Mouse (Mus musculus) hindbrain, embryonic 10.5 days (tissue): ENCODE measurements around the gene Trpv5. TPM values are rescaled to one million over a fixed set of nuclear protein-coding genes. Genes with fewer than 3 reads are reported as not detected.

Source experiments
- DNase-seq: peaks from one replicate; pipeline ENCODE4 v3.0.0-alpha.2; 2017; ENCODE audit warnings: low spot score
- H3K27ac ChIP-seq: fragments of 300-500 bp; sonication (generic); 2 replicates; pipeline ENCODE4 v1.5.1; 2016; ENCODE audit warnings: mild to moderate bottlenecking, moderate library complexity
- H3K27me3 ChIP-seq: fragments of 300-500 bp; sonication (generic); 2 replicates; pipeline ENCODE4 v1.6.1; 2016; ENCODE audit warnings: mild to moderate bottlenecking; ENCODE audit not compliant: poor library complexity, insufficient read depth, severe bottlenecking
- H3K36me3 ChIP-seq: fragments of 300-500 bp; sonication (generic); 2 replicates; pipeline ENCODE4 v1.6.1; 2016; ENCODE audit warnings: mild to moderate bottlenecking, moderate library complexity
- H3K4me1 ChIP-seq: fragments of 300-500 bp; sonication (generic); replicated peaks from 2 replicates; pipeline ENCODE4 v1.6.1; 2016; ENCODE audit warnings: mild to moderate bottlenecking
- H3K4me3 ChIP-seq: fragments of 300-500 bp; sonication (generic); 2 replicates; pipeline ENCODE4 v1.5.1; 2016; ENCODE audit warnings: mild to moderate bottlenecking, moderate library complexity
- H3K9me3 ChIP-seq: fragments of 300-500 bp; sonication (generic); 2 replicates; pipeline ENCODE4 v1.6.1; 2016; ENCODE audit warnings: mild to moderate bottlenecking, moderate library complexity
- WGBS: fragments of 180-500 bp; shearing (Covaris S2); methylation state at CpG from one replicate; pipeline ENCODE4 v1.1.7; 2016; 5-methylcytosine and 5-hydroxymethylcytosine counted together
- polyA plus RNA-seq: library from polyadenylated mRNA; unstranded; fragments of >200 nt; fragmentation: Nextera tagmentation; extraction: Ambion mirVana; gene quantifications from 2 replicates; pipeline ENCODE4 v1.2.1, GENCODE M21; 2016

Gene Trpv5
- polyA plus RNA-seq, 1 experiment from 2014 or later: not detected

DNA sequence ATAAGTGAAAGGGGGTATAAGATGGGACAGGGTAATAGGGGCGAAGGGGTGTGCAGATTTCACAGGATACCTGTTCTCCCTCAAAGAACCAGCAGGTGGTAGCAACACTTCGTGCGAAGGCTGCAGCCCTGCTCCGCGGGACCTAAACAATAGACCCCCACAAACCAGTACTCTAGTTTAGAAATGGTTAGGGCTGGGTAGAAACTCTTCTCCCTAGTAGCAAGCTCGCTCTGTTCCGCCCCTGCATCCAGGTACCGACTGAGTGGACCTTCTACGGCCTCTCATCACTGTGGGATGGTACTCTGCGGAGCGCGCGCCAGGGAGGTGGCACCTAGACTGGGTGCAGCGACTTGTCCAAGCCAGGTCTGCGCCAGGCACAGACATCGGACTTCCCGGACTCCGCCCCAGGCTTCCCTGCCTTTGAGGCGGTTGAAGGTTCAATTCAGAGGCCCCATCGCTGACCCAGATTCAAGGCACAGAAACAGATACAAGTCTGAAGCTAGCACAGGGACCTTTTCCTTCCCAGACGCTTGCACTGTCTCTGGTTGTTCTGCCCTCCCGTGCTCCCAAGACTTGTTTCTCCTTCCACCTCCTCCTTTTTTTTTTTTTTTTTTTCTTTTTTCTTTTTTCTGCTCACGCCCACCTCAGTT, 76.0 kb downstream of the Trpv5 start:
- Histone ChIP-seq H3K27ac (peak overlapping the region; percentile 95), H3K4me3 (peak overlapping the region; percentile 73), H3K9me3 (no peaks in the 10 kb centered on the region), H3K36me3 (no peaks in the 10 kb centered on the region), H3K27me3 (peaks cover 9% of the 10 kb centered on the region), H3K4me1 (peaks cover 12% of the 10 kb centered on the region)
- peak; percentile 76 for DNase-seq
- under 1% methylated on average over 23 of the region's 23 CpGs for WGBS

Other genes with a start within 250 kb of the Trpv5 start
- not detected in 2 replicates for gene Gm10334, start 234.6 kb downstream of the Trpv5 start, polyA plus RNA-seq
- not detected in 2 replicates for gene Prss1, start 221.8 kb downstream of the Trpv5 start, polyA plus RNA-seq
- not detected in 2 replicates for gene Prss2, start 159.0 kb downstream of the Trpv5 start, polyA plus RNA-seq
- 13.4 and 13.9 TPM in 2 replicates for gene Ephb6, start 75.3 kb downstream of the Trpv5 start, polyA plus RNA-seq
- gene Trpv6, start 44.4 kb downstream of the Trpv5 start, polyA plus RNA-seq: 0.25 and 0.41 TPM in 2 replicates
- not detected in 2 replicates for gene Llcfc1, start 3.7 kb upstream of the Trpv5 start, polyA plus RNA-seq
- gene Kel, start 23.6 kb upstream of the Trpv5 start, polyA plus RNA-seq: 7.2 and 9.8 TPM in 2 replicates
- gene Olfr459, start 94.4 kb upstream of the Trpv5 start, polyA plus RNA-seq: not detected in 2 replicates
- gene Pip, start 166.8 kb upstream of the Trpv5 start, polyA plus RNA-seq: not detected in 2 replicates
- gene Sval2, start 172.2 kb upstream of the Trpv5 start, polyA plus RNA-seq: not detected in 2 replicates